Mouse (Mus musculus): ENCODE measurements at regions not wholly inside any gene's neighbourhood (a gene's known extent, or its start where the extent isn't known, plus 50 kb on each side); places are given as distances from the start of the nearest gene placed in this dataset.

DNA sequence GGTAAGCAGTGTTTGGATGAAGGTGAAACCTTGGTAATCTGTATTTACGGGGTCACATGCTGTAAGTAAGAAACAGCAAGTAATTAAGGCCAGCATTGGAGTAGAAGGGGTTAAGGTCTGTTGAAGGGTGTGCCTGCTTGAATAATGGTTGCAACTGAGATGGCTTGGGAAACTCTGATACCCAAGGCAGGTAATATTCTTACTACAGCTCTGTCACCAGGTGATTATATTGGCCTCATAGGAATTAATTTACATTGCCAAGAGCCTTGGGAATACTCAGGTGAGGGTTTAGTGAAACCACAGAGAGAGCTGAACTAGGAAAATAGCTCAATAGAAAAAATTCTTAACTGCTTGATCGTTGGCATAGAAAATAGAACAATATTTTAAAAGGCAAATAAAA lies 73.8 kb upstream of the Lcorl start:
- DNase-seq (ENCODE audit: low spot score in 2 of 2): no peak

DNA sequence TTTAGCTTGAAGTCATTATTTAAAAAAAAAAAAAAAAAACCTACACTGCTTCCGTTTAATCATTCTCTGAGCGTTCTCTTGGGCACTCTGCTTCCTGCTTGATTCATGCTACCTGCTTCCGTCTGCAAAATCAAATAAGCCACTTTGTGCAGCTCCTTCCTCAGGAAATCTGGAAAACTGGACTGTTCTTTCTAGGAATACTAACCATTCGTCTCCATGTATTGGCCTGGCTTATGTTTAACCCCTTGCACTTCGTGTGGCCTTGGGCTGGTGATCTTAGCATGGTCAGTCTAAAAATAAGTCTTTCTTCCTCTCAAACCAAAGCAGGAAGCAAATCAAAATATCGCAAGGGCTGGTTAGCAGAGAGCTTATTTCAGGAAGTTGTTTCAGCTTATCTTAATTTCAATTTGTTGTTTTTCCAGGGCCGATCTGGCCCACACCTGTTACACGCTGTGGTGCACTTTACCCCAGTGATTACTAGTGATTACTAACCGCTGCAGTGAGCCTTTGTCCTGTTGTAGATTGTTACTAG lies 68.5 kb upstream of the Lcorl start:
- peak; percentile 0 to 14 for DNase-seq (ENCODE audit: low spot score in 2 of 2)

DNA sequence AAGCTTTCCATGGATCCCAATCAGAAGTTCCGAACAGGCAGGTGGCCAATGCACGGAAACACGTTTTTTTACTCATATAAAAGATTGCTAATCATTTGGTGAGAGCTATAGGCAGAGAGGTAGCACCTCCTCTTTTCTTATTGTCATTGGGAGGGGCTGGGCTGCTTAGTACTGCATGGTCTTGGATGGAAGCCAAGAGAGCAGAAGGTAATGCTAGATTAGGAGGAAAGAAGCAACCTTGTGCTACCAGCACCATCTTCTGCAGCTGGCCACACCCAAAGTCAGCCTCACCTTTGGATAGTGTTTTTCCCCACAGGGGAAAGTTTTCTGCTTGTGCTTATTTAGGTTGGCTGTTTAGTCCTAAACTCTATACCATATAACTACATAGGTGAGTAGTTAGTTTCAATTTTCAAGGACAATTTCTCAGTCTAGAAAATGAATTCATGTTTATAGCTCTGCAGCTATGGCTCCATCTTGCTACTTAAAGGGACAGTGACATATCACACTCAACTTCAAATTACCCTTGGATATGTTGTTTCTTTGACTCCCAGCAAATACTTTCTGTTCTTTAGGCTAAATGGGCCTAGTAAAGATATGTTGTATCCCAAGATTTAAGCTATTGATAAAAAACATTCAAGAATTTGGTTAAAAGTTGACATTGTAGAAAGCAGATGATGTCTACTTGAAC lies 66.6 kb upstream of the Lcorl start:
- no peak for DNase-seq (ENCODE audit: low spot score in 2 of 2)

Data from natural killer cell, adult 2 months (primary cell).